Mouse (Mus musculus): ENCODE measurements around the gene Mogat2.

DNA sequence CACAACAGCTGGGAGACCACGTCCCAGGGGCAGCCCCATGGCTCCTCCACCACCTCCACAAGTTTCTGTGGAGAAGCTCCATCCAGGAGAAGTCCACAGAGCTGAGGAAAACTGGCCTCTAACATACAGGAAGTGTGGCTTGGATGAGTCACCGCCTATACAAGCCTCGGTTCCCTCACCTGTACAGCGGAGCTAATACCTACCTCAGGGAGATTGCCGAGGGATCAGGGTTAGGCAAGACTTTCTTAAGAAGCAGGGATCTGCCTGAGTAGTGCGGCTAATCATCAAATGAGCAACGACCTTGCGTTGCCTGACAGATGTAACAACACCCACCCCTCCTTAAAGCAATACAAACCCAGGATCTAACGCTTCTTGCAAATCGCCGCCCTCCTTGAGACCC lies 63.3 kb downstream of the Mogat2 start:
- TF ChIP-seq CTCF (IDR thresholded peaks at IDR 0.05; ENCODE audit: extremely low read depth, insufficient read depth, low read length) (no peak), POLR2A (IDR thresholded peaks at IDR 0.05; ENCODE audit: extremely low read depth, insufficient read depth, low read length) (no peak)

Measured in cortical plate, adult 2 months (tissue).